Mouse (Mus musculus) cerebellum, adult 9-11 months (tissue): ENCODE measurements around the gene Hist1h3d.
"Not testable (repeated sequence)": the region's sequence is repeated elsewhere in the genome, so short reads cannot be mapped to it uniquely, and the experiment has no call there.

ENCODE experiments used
- DNase-seq: peaks from one replicate; pipeline ENCODE4 v3.0.0; 2022

Hist1h3d gene

GRCm38 (mm10) chr13:23570261-23571021, 5.1 kb upstream of the Hist1h3d start:
- not testable (repeated sequence) for DNase-seq

- DNase-seq = peak; percentile 73
These were observed 4.5 kb upstream of the Hist1h3d start, which contains the start of the genes Hist1h2ae and Hist1h2bg for GRCm38 (mm10) chr13:23571022-23571503. Gene Hist1h2ae (minus strand): TSS chr13:23571220. Gene Hist1h2bg (plus strand): TSS chr13:23571396.

DNA sequence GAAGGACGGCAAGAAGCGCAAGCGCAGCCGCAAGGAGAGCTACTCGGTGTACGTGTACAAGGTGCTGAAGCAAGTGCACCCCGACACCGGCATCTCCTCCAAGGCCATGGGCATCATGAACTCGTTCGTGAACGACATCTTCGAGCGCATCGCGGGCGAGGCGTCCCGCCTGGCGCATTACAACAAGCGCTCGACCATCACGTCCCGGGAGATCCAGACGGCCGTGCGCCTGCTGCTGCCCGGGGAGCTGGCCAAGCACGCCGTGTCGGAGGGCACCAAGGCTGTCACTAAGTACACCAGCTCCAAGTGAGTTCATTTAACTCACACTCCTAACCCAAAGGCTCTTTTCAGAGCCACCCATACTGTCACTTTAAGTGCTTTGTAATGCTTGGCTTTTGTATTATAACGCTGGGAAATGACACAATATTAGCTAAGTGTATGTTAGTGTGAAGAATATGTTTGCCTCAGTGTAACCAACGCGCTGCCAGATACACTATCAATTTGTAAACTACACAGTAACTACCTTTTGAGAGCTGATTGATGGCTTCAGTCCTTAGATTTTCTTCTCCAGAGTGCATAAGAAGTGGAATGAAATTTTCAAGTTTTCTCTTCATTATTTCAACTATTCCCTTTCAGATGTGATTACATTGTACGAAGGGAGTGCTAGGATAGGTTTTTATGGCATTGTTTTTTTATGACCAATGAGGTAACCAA, 3.9 kb upstream of the Hist1h3d start:
- not testable (repeated sequence) for DNase-seq

DNA sequence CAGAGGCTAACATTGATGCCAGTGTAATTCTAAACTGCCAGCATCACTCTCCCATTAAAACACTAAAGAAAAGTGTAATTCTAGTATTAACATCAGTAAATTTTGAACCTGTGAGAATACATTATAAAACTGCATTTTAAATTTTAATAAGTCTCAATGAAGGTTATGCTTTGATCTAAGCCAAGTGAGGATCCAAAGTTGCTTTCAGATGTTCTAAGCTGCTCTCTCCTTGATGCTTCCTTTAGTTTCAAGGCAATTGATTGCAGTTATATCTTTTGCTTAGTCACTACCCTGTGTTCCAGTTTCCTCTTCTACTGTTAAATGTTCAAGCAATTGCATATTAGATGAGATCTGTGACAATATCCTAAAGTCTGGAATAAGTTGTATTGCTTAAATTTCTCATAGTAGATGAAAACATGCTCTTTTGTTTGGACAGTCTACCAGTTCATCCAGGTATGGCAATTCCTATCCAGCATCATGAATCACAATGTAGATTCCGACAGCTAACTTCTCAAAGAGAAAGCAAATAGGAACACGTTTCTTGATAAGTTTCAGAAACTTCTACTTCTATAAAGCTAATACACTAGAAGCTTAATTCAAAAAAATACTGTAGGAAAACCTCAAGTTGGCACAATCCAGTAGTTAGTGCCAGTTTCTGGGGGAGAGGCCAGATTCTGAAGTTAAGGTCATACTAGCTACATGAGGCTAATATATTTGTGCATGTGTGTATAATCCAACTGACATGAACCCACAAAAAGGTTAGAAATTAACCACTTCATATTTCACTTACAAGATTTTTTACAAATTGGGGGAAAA, 3.1 kb upstream of the Hist1h3d start:
- no peak for DNase-seq

GRCm38 (mm10) chr13:23573034-23573897, 2.3 kb upstream of the Hist1h3d start:
- not testable (repeated sequence) for DNase-seq

DNA sequence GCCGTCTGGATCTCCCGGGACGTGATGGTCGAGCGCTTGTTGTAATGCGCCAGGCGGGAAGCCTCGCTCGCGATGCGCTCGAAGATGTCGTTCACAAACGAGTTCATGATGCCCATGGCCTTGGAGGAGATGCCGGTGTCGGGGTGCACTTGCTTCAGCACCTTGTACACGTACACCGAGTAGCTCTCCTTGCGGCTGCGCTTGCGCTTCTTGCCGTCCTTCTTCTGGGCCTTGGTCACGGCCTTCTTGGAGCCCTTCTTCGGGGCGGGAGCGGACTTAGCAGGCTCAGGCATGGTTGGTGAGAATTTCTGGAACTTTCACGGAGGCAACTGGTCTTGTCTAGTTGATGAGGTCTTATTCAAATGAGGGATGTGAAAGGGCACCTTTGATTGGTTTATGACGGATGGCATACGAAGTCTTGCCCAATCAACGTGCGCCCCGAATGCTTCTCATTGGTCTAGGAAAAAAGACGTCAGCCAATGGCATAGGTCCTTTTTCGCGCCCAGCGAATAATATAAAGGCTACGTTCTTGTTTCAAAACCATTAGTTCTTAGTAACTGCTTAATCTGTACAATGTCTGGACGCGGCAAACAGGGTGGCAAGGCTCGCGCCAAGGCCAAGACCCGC, 1.6 kb upstream of the Hist1h3d start, which contains the start of the genes Hist1h2bf and Hist1h2ad:
TSS of gene Hist1h2bf (minus strand) at position 299 of the 627 bp plus-strand sequence.
TSS of gene Hist1h2ad (plus strand) at position 484 of the 627 bp plus-strand sequence.
- peak; percentile 86 for DNase-seq

GRCm38 (mm10) chr13:23574546-23575170, 905 bp upstream of the Hist1h3d start:
- DNase-seq = not testable (repeated sequence)

GRCm38 (mm10) chr13:23575864-23576313, 326 bp downstream of the Hist1h3d start:
- not testable (repeated sequence) for DNase-seq

DNA sequence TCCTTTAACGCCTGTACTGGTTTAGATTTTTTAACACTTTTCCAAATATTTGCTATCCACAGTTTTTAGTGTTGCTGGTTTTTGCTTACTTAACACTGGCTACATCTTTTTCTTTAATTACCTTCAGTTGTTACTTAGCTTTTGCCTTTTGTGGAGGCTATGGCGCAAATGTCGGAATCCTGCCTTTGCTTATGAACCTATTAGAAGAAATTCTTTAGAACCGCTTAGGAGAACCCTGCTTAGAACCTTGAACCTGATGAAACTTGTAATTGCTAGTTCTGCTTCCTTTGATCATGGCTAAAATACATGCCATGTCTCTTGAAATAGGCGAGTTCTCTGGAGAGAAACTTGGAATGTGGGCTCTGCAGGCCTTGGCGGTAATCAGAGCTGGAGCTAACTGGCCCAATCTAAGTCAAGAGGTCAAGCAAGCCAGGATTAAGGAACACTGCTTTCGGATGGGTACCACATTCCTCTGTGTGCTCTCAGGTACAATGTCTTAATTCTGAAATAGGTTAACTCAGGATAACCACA, 853 bp downstream of the Hist1h3d start:
- DNase-seq = no peak

GRCm38 (mm10) chr13:23576906-23577639, 1.5 kb downstream of the Hist1h3d start:
- DNase-seq = no peak

DNA sequence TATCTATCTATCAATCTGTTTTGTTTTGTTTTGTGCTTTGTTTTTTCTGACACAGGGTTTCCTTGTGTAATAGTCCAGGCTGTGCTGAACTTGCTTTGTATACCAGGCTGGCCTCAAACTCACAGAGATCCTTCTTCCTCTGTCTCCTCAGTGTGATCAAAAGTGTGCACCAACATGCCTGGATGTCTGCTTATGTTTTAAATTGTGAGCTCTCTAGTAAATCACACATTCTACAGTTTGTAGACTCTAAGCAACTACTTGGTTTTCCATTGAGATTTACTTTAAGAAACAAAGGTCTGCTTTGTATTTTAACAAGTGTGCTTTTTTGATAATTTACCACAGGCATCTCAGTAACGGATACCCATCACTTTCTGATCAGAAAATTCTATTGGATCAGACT, 2.3 kb downstream of the Hist1h3d start:
- DNase-seq = no peak

- peak; percentile 97 for DNase-seq
These were observed 6.0 kb downstream of the Hist1h3d start, which contains the start of gene Hist1h4d for GRCm38 (mm10) chr13:23581408-23582218. Gene Hist1h4d (plus strand): TSS chr13:23581598.

DNA sequence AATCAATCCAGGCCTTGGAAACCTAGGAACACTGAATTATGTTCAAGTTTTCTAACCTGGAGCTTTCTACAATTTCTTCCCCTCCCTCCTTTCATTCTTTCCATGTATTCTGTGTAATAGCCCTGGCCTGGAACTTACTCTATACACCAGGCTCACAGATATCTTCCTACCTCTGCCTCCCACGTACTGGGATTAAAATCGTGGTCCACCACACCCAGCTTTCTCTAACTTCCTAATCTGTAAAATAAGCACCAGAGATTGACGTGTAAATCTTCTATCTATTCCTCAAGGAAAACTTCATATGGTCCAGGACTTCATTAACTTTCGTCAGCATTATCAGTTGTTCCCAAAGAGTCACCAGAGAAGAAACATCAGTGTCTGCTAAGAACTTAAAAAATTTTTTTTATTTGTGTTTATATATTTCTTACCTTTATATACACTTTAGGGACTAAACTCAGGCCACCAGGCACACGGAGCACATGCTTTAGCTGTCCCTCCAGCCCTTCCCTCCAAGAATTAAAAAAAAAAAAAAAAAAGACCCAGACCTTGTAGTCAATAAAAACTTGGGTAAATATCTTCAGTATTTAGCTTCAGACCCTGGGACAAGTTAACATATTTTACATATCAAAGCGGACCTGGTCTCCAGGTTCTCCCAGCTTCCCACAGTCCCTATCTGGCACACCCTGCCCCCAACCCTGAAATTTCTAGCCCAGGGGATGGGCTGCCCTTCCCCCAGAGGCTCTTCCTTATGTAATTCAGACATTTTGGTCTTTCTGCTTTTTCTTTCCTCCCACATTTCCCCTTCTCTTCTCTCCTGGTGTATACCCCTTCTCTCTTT, 6.9 kb downstream of the Hist1h3d start:
- DNase-seq = no peak

DNA sequence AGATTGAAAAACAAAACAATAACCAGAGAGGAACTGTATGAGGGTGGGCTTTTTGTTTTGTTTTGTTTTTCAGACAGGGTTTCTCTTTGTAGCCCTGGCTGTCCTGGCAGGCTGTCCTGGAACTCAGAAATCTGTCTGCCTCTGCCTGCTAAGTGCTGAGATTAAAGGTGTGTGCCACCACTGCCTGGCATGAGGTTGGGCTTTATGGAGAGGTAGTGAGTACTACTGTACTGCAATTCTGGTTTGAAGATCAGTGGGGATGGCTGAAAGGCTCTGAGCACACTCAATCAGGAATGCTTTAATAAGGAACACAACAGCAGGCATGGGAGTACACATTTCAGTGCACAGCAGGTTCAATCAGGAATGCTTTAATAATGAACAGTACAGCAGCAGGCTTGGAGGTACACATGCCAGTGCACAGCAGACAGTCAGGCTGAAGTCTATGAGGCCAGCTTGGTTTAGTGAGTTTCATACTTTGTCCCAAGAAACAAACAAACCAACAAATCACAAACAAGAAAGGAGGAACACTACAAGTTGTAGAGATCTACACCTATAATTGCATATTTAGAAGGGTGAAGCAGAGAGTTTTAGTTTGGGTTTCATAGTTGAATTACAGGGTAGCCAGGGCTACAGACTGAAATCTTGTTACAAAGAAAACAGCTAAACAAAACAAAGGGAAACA, 8.0 kb downstream of the Hist1h3d start:
- DNase-seq = no peak

- no peak for DNase-seq
These were observed 8.8 kb downstream of the Hist1h3d start for GRCm38 (mm10) chr13:23584331-23584730.

- DNase-seq = peak; percentile 52
These were observed 9.5 kb downstream of the Hist1h3d start for GRCm38 (mm10) chr13:23585029-23585441.
